Mouse (Mus musculus) small intestine, adult 2 months (tissue): ENCODE data around the gene Ctbp2. TPM values are rescaled to one million over a fixed set of nuclear protein-coding genes. Genes with fewer than 3 reads are reported as not detected.

Experiments used
- H3K27ac ChIP-seq: fragments of 200-500 bp; 2 replicates; pipeline ENCODE4 v1.5.1; 2012; ENCODE audit warnings: low read depth, low read length, control low read depth, inconsistent platforms; ENCODE audit not compliant: insufficient read depth
- H3K27me3 ChIP-seq: fragments of 200-500 bp; 2 replicates; pipeline ENCODE4 v1.6.1; 2012; ENCODE audit warnings: mild to moderate bottlenecking, moderate library complexity, low read length, inconsistent platforms; ENCODE audit not compliant: control insufficient read depth, insufficient read depth
- H3K36me3 ChIP-seq: fragments of 200-500 bp; 2 replicates; pipeline ENCODE4 v1.6.1; 2012; ENCODE audit warnings: mild to moderate bottlenecking, low read length, control low read depth, inconsistent platforms; ENCODE audit not compliant: control insufficient read depth, insufficient read depth
- H3K4me1 ChIP-seq: fragments of 200-500 bp; 2 replicates; pipeline ENCODE4 v1.6.1; 2012; ENCODE audit warnings: low read length, inconsistent platforms, mixed read lengths; ENCODE audit not compliant: control insufficient read depth, insufficient read depth, insufficient read length
- H3K4me3 ChIP-seq: fragments of 200-500 bp; 2 replicates; pipeline ENCODE4 v1.5.1; 2012; ENCODE audit warnings: low read depth, mild to moderate bottlenecking, control low read depth, inconsistent platforms, low read length, moderate library complexity
- CTCF ChIP-seq: fragments of 200-500 bp; IDR thresholded peaks from 2 replicates; pipeline ENCODE4 v1.5.1; 2012; ENCODE audit warnings: low read depth, mild to moderate bottlenecking, control low read depth, inconsistent platforms, low read length, moderate library complexity, mixed read lengths; ENCODE audit not compliant: insufficient replicate concordance, insufficient read length; ENCODE audit errors: extremely low read depth
- POLR2A ChIP-seq: fragments of 200-500 bp; IDR thresholded peaks from 2 replicates; pipeline ENCODE4 v1.6.1; 2012; ENCODE audit warnings: low read depth, mild to moderate bottlenecking, control low read depth, inconsistent platforms, low read length, moderate library complexity
- WGBS: fragments of 180-500 bp; shearing (Covaris S2); methylation state at CpG from one replicate; pipeline ENCODE4 v1.1.7; 2018; 5-methylcytosine and 5-hydroxymethylcytosine counted together
- polyA plus RNA-seq: library from polyadenylated mRNA; depleted of rRNA; stranded (reverse); fragments of >200 nt; gene quantifications from 2 replicates; pipeline ENCODE4 v1.2.3, GENCODE M21; 2012

The Ctbp2 gene
- polyA plus RNA-seq, 1 experiment: 33.8 TPM

DNA sequence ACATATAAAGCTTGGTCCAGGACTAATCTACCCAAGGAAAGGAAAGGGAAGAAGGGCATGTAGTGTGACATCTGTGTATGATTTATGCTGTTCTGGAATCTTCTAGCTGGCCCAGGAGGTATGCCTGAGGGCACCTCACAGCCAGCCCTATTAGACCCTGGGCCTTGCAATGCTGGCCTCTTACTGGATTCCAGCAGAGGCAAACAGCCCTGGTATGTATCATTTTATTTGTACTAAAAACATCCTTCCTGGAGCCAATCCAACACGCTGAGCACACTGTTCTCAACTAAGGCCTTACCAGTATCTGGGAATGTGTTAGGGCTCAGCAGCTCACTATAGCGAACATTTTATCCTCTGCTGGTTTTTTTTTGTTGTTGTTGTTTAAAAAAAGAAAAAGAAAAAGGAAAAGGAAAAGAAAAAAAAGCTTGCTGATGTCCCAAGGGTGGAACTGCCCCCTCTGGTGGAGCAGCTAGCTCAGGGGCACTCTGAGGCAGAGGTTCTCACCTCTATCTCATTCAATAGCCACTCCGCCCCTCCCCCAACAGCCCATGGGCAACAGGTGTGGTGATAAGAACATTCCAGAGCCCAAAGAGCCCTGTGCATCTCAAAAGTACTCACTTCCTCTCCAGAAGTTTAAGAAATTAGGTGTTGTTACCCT is 83.3 kb downstream of the Ctbp2 start:
- TF ChIP-seq POLR2A (no peak), CTCF (peak; percentile 21; the same call in 1 of the 2 replicates)

GRCm38 (mm10) chr7:133039556-133040255 is 84.4 kb downstream of the Ctbp2 start:
- peaks cover 23% of the 10 kb centered on the region for H3K4me1 ChIP-seq
- no peaks in the 10 kb centered on the region for H3K36me3 ChIP-seq
- 86% methylated on average over 3 of the region's 3 CpGs for WGBS
- no peak overlapping the region for H3K27ac ChIP-seq
- no peak for TF ChIP-seq CTCF
- no peak for TF ChIP-seq POLR2A
- H3K27me3 ChIP-seq: no peaks in the 10 kb centered on the region
- H3K4me3 ChIP-seq: no peak overlapping the region

More for the DNA sequence above, 83.3 kb downstream of the Ctbp2 start:
- 52% methylated on average over 3 of the region's 3 CpGs for WGBS
- Histone ChIP-seq H3K4me3 (no peak overlapping the region), H3K27me3 (no peaks in the 10 kb centered on the region), H3K4me1 (peaks cover 27% of the 10 kb centered on the region), H3K27ac (peak overlapping the region; percentile 1), H3K36me3 (no peaks in the 10 kb centered on the region)

DNA sequence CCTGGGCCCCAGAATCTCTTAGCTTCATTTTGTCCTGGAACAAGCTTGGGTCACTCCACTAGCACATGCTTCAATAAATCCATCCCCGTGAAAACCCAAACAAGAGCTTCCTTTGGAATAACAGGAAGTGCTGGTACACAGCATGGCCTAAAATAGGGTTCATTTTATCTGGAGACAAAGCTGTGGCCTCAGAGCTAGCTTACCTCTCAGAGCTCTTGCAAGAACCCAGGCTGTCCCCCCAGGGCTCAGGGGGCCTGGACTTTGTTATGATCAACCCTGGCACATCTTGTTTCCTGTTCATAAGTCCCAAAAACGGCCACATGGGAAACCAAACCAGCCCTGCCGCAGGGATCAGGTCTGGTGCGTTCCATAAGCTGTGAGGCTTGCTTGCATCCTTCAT is 86.5 kb downstream of the Ctbp2 start:
- Histone ChIP-seq H3K36me3 (no peaks in the 10 kb centered on the region), H3K4me1 (peaks cover 23% of the 10 kb centered on the region), H3K27me3 (no peaks in the 10 kb centered on the region), H3K4me3 (no peak overlapping the region), H3K27ac (no peak overlapping the region)
- TF ChIP-seq CTCF: no peak
- no peak for TF ChIP-seq POLR2A
- 41% methylated on average over 4 of the region's 4 CpGs for WGBS

GRCm38 (mm10) chr7:133037217-133037616 is 86.9 kb downstream of the Ctbp2 start:
- peaks cover 21% of the 10 kb centered on the region for H3K4me1 ChIP-seq
- no peak overlapping the region for H3K27ac ChIP-seq
- TF ChIP-seq CTCF (no peak), POLR2A (no peak)
- no peaks in the 10 kb centered on the region for H3K27me3 ChIP-seq
- no peak overlapping the region for H3K4me3 ChIP-seq
- no peaks in the 10 kb centered on the region for H3K36me3 ChIP-seq
- WGBS: 54% methylated on average over 5 of the region's 5 CpGs

GRCm38 (mm10) chr7:133035901-133036300 is 88.3 kb downstream of the Ctbp2 start:
- Histone ChIP-seq H3K4me1 (peaks cover 8% of the 10 kb centered on the region; the same call in 1 of the 2 replicates), H3K27me3 (no peaks in the 10 kb centered on the region), H3K4me3 (no peak overlapping the region), H3K36me3 (no peaks in the 10 kb centered on the region), H3K27ac (no peak overlapping the region)
- TF ChIP-seq CTCF (no peak), POLR2A (no peak)

GRCm38 (mm10) chr7:133032589-133033203 is 91.5 kb downstream of the Ctbp2 start:
- no peak overlapping the region for H3K27ac ChIP-seq
- no peak overlapping the region for H3K4me3 ChIP-seq
- peaks cover 15% of the 10 kb centered on the region; the same call in 1 of the 2 replicates for H3K4me1 ChIP-seq
- H3K36me3 ChIP-seq: no peaks in the 10 kb centered on the region
- no peaks in the 10 kb centered on the region for H3K27me3 ChIP-seq
- TF ChIP-seq CTCF: peak; percentile 90; the same call in 1 of the 2 replicates
- TF ChIP-seq POLR2A: no peak; the same call in 1 of the 2 replicates
- WGBS: 42% methylated on average over 9 of the region's 9 CpGs

DNA sequence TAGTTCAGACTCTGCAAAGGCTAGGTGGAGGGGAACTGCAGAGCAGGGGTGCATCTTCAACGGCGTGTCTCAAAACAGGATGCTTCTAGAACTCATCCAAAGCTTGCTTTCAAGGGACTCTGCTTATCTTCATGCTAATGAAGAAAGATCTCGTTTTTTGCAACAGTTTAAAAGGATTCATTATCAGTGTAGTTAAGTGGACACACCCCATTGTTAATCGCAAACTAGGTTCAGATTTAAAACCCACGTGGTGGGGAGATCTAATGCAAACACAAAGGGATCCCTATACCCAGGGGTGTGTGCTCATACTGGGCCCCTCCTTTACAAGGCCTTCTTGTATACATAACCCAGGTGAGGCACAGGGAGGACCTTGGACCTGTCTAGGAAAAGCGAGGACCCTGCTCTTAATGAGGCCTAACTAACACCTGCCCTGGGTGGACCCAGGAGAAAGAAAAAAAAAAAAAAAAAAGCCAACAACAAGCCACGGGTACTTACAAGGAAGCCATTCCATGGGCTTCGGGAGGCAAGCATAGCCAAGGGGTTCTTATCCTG is 94.6 kb downstream of the Ctbp2 start:
- peaks cover 3% of the 10 kb centered on the region; the same call in 1 of the 2 replicates for H3K36me3 ChIP-seq
- no peak for TF ChIP-seq CTCF
- no peak for TF ChIP-seq POLR2A
- H3K4me1 ChIP-seq: peaks cover 10% of the 10 kb centered on the region; the same call in 1 of the 2 replicates
- H3K27ac ChIP-seq: peak overlapping the region; percentile 26
- H3K4me3 ChIP-seq: no peak overlapping the region
- H3K27me3 ChIP-seq: no peaks in the 10 kb centered on the region
- WGBS: 24% methylated on average over 8 of the region's 8 CpGs
